Mouse (Mus musculus) lung, adult 2 months (tissue): ENCODE results near the gene Tnfrsf1a.

Source experiments
- CTCF ChIP-seq: fragments of 200-500 bp; IDR thresholded peaks from 2 replicates; pipeline ENCODE4 v1.5.1; 2011; ENCODE audit warnings: mild to moderate bottlenecking, low read length, control low read depth; ENCODE audit not compliant: insufficient read depth
- POLR2A ChIP-seq: fragments of 200-500 bp; IDR thresholded peaks from 2 replicates; pipeline ENCODE4 v1.6.1; 2011; ENCODE audit warnings: low read depth, mild to moderate bottlenecking, control low read depth, low read length, borderline replicate concordance; ENCODE audit errors: extremely low read depth

DNA sequence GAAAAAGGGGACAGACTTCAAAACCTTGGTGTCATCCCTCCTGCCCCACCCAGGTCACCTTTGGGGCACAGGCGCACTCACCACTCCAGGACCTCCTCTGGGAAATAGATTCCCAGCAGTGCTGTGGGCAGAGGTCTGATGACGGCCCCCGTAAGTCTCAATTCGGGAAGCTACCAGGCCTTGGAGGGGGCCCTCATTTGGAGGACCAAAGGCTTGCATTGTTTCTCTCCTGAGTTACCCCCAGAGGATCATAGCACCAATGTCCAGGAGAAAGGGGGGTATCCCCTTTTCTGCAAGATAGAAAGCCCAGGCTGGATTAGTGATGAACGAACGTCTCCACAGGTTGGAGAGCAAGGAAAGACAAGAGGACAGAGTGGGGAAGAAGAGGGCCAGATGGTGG is 29.5 kb downstream of the Tnfrsf1a start:
- TF ChIP-seq CTCF (no peak), POLR2A (no peak)
